Mouse (Mus musculus): ENCODE data around the gene Ccdc172.

DNA sequence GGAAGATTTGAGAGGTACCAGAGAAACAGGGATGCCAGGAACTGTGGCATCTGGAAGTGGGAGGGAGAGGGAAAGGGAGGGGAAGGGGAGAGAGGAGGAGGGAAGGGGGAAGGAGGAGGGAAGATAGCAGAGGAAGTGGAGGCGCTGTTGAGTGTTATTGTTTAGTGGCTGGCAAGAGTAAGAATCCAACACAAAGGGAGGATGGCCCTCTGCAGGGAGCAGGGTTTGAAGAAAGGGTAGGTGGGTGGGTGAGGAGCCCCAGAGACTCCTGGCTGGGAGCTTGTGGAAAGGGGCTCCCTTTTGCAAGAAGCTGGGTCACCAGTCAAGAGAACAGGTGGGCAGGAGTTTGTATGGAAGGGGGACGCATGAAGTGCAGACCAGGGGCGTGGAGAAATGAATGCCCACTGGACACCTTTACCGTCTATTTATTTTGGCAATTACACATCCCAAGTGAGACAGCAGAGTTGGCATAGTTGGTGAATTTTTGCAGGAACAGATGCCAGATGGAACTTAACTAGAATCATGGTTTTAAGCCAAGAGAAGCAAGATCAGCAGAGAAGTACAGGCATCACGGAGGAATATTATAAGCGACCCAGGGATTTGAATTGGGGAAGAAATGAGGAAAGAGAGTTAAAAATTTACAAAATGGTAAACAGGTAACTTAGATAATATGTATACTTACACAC, 78.6 kb downstream of the Ccdc172 start:
- TF ChIP-seq CTCF (IDR thresholded peaks at IDR 0.05) (no peak), POLR2A (IDR thresholded peaks at IDR 0.05; ENCODE audit: insufficient read depth, low read depth, low read length) (no peak)
